Mouse (Mus musculus) brain, adult 2 months (tissue): Measurements from ENCODE around the gene Osbpl6.

Experiments
- DNase-seq: peaks from one replicate; pipeline ENCODE4 v3.0.0; 2011; ENCODE audit warnings: low read depth, low spot score

Osbpl6 gene

DNA sequence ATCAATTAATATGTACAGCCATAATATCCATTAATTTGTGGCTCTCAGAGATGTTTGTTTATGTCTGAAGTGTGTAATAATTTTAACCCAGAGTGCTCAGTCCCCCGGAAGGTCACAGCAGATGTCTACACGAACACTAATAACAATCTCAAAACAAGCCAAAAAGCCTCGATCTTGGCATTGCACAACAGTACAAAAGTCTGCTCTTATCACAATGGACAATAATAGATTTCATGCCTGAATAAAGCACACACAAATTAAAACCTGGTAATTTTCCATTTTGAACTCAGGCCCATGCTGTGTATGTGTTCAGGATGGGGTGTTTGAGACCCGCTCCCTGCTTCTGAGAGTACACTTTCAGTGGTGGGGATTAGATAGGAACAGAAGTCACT is 90.4 kb downstream of the Osbpl6 start:
- no peak for DNase-seq

DNA sequence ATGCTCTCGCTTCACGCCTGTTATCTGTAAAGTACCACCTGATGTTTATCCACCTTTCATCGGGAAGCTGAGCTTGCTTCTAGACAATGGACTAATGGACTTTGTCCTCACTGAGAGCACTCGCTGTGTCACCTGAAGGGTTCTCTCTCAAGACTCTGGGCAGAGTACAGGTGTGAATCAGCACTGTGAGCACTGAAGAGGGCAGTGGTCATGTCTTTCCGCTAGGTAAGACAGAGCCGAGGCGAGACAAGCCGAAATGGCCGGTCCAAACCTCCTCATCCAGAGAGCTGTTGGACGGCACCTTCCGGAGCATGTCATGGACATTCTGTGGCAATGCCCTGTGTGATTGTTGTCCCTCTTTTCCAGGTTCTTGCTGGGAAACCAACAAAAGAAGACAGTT is 92.6 kb downstream of the Osbpl6 start:
- no peak for DNase-seq

DNA sequence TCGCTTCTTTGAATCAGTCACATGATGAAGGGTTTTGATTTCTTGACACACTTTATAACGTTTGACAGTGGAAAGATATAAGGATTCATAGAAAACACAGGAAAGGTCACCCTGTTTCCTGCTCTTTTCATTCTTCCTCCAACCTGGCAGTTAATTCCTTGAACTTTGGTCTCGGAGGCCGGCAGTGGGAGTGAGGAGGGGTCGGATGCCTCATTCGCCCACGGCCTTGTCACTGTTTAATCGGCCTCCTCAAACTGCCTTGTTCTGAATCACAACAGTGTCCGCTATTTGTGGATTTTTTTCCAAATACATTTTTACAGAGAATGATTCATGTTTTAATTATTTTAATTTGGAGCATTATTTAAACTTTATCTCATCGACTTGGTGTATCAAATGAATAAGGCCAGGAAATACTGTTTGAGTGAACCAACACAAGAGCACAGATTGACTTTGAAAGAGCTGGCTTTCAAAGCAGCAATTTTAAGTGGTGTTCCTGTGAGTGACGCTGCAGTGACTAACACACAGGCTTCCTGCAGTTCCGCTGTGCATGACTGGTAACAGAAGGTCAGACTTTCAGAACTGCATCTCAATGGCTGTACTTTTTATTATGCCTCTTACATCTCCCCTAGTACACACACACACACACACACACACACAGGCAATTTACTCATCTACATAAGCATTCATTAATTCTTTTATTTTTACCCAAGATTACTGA is 98.0 kb downstream of the Osbpl6 start:
- peak; percentile 78 for DNase-seq

DNA sequence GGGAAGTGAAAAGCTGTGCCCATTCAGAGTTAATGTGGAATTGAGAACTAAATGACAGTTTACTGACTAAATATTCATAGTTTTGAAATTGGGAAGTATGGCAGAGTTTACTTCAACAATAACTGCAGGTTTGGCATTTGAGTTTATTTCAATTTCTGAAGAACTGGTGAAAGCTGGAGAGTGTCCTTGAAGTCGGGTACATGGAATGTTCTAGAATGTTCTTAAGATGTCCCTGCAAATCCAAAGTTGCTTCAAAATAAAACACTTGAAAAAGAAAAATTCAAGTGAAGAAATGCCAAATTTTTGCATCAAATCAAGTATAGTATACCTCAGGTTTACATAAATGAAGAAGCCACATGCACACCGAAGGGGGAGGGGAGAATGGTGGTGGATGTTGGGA is 98.7 kb downstream of the Osbpl6 start:
- DNase-seq = no peak

DNA sequence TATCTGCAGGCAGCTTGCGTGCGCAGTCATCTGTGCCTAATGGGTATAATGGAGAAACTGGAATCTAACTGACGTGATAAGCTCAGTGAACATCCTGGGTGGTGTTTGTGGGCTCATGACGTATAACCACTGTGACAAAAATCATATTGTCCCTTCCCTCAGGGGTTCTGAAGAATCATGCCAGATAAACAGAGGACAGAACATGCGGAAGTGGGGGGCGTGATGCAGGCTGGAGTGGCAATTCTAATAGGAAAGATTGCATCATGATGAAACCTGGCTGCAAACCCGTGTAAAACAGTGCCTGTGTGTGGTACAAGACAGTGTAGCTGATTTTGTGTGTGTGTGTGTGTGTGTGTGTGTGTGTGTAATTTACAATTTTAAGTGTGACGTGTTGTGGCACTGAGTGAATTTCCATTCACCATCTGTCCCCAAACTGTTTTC is 105.0 kb downstream of the Osbpl6 start:
- peak; percentile 57 for DNase-seq

DNA sequence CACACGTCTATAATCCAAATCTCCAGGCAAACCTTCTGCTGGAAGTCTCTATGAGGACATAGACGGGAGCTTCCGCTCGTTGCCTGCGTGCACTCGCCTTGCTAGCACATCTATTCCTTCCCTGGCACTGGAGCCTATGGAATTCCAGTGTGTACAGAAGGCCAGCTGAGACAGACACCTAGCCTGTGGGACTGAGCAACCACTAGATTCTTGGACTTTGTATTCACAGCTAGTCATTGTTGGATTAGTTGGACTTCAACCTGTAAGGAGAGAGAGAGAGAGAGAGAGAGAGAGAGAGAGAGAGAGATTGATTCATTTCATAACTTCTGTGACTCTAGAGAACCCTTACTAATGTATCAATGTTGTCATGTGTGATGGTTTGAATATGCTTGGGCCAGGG is 105.8 kb downstream of the Osbpl6 start:
- no peak for DNase-seq

DNA sequence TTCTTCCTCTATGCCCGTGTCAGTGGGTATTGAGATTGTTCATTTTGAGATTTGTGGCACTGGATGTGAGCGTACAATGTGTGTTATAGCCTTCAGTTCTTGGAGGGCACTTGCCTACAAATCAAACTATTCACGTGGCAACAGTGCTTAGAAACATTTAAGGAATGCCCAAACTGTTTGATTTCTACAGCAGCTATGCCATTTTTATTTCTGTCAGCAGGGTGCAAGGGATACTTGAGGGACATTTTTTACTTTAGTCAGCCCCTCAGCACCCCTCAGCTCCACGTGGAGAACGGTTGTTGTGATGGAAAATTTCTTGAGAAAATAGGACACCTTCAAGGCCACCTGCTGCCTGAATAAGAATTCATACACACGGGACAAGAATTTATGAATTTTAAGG is 106.6 kb downstream of the Osbpl6 start:
- DNase-seq = no peak

DNA sequence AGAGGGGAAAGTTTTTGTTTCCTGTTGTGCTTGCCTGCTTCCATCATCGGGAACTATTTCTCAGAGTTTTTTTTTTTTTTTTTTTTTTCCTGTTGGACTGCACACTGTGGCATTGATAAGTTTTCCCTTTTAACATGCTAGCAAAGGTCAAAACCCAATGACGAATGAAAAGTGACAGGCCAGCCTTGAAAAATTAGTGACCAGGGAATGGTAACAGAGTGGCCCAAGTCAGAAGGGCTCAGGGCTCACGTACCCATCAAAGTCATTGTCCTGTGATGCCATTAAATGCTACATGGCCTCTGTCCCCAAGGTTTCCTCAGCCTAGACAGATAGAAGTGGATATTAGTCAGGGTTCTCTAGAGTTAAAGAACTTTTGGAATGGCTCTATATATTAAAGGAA is 107.0 kb downstream of the Osbpl6 start:
- no peak for DNase-seq

DNA sequence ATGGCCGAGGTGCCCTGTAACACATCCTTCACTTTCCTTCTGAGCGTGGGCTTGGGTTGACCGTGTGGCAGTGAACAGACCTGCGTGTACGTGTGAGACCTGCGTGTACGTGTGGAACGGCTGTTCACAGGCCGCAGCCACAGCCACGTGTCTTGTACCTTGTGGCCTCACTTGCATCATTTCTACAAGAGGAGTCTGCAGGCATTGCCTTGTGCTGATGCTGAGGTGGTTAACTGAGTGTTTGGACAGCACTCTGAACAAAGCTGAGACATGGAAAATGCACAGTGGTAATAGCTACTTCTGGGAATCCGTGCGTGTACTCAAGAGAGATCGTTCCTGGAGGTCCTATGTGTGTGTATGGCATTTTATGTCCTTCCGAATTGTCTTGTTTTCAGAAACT is 111.2 kb downstream of the Osbpl6 start:
- DNase-seq = no peak

DNA sequence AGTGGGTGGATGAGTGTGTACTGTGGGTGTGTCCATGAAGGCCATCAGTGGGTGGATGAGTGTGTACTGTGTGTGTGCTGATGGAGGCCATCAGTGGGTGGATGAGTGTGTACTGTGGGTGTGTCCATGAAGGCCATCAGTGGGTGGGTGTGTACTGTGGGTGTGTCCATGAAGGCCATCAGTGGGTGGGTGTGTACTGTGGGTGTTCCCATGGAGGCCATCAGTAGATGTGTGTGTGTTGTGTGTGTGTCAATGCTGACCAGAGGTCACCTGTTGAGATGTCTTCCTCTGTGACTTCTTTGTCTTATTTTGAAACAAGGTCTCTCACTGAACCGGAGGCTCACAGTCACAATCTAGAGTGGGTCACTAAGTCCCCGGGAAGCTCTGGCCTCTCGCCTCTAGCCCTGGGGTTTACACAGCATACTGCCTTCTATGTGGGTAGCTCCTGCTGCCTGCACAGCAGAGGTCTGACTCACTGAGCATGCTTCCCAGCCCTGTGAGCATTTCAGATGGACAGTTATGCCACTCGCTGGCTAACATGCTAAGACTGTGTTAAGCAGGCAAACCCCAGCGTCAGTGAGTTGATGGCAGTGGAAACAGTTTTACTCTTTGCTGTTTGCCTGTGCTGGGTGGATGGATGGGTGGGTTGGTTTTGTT is 112.2 kb downstream of the Osbpl6 start:
- peak; percentile 54 for DNase-seq

DNA sequence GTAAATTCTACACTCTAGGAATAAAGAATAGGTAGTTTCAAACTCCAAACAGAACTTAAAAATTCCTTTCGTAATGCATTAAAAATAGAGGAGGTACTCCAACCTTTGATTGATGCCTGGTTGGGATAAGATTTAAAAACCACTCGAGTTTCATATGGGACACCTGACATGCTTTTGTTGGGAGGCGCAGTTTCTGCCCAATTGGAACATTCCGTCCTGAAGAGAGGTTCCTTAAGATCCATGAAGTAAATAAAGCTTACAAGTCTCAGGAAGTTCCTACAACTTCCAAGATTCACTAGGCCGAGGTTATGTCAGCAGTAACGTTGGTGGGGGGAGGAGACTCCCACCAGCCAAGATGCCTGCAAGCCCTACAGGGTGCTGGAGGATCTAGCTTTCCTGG is 115.3 kb downstream of the Osbpl6 start:
- DNase-seq = no peak

DNA sequence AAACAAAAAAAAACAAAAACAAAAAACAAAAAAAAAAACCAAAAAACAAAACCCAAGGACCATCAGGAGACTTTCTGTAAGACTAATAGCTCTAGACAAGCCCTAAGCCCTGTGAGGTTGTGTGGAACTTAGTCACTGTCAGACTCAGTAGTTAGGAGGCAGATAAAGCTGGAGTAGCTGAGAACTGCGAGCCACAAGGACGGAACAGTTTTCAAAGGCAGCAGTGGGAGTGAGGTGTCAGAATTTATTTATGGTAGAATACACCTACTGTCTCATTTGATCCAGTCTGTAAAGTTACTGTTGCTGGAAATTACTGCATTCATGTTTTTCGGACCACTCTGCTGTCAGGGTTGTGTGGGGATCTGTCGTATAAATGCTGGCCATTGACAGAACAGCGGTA is 118.1 kb downstream of the Osbpl6 start:
- DNase-seq = peak; percentile 63

DNA sequence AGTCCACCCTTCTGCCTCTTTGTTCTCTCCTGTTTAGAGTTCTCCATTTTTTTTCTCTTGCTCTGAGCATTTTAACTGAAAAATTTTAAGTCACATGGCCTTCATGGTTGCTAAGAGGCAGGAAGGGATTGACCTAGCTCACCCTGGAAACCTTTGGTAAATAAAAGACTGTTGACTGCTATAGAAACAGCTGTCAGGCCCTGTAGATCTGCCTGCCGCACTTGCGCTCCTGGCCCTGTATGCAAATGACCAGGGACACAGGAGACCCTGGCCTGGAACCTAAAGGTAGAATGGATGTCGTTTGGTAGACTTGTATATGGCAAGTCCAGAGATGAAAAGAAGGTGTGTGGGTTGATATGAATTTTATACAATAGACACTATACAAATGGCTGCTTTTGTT is 119.3 kb downstream of the Osbpl6 start:
- no peak for DNase-seq

DNA sequence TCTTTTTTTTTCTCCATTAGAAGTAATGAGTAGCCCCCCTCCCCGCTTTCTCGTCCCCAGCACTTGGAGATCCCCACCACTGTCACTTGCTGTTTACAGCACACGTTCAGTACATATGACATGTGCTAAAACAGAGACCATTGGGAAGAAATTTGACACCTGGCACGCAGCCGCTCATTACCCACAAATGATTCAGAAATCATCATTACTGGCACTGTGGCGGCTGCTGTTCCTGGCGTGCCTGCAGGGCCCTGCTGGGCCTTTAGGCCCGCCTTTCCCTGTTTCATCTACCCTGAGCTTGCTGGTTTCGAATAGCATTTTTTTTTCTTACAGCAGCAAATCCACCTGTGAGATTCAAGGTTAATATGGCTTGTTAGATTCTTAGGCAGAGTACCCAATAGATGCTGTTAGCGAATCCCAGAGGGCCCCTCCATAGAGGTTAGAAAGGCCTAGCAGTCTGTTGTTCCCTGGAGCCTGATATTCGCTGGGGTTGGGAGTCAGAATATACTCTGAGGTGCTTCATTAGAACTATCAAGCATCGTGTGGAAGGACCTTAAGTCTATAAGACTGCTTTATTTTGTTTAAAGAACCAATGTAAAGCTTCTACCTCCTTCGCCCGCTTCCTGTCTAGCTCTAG is 126.3 kb downstream of the Osbpl6 start:
- DNase-seq = peak; percentile 59

DNA sequence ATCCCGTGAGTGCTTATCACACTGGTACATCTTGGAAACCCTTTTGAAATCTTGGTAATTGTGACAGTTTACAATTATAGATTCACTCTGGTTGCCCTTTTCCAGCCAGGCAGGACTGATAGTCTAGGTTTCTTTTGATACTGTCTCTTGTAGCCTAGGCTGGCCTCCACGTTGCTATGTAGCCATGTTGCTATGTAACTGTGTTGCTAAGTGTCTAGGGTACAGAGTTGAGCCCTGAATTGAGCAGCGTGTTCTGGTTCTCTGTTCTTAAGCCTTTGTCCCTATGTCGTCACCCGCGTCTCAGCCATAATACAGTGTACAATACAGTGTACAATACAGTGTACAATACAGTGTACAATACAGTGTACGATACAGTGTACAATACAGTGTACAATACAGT is 128.6 kb downstream of the Osbpl6 start:
- DNase-seq = peak; percentile 25

DNA sequence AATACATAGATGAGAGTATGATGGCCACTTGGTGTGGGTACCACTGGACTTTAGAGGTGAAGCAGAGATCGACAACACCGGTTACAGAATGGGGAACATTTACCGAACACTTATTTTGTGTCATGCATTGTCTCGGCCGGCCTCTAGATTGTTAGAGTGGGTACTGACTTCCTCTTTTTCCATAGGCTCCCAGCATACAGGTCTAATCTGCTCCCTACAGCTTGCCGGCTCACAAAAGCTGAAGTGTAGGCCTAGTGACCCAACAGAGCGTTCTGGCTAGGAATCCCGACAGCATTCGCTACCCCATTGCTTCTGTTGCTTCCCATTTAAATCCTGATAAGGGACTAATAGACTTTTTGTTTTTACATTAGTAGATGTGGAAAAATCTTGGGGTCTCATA is 135.6 kb downstream of the Osbpl6 start:
- no peak for DNase-seq

DNA sequence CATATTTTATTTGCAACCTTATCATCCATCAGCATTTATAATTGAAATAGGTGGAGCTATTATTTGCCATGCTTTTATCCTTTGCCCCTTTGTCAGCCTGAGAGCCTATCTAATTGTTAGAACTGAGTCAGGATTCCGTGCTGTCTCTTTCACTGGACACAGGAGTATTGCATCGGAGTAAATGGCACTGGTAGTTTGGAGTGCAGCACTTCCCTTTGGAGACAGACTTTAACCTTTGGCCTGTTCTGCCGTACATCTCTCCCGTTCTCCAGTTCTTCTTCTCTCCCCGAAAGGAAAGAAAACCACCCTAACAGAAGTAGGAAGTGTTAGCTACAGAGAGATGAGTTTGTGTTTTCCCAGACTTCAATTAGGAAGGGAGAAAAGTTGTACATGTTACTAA is 136.6 kb downstream of the Osbpl6 start:
- DNase-seq = no peak

DNA sequence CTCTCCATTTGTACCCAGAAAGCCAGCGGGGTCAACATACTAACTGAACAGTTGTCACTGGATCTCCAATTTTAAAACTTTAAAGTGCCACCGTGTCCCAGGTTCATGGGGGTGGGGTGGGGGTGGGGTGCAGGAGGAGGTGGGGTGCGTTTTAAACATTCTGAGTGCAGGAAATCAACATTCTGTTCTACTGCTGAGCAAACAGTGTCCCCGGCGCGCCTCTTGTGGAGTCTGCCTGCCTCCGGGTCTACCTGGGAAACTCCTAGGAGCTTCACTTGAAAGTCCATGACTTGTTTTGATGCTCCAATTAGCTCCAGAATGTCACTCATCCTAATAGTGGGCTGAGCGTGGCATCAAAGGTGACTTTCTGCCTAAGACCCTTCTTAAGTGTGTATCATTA is 139.2 kb downstream of the Osbpl6 start:
- no peak for DNase-seq

DNA sequence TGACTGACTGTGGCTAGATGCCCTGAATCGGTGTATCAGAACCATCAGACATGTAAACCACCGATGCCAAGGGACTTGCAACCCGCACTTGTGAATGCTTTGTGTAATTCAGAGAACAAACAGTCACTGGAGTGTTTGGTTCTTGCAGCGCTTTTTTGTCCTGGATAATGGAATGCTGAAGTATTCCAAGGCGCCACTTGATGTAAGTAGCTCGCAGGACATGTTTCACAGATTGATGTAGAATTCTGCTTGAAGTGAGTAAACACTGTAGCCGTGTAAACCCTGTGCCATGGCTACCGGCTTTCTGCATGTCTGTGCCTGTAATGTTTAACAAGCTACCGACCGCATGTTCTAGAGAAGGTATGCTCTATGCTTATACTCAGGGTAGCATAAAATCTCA is 141.9 kb downstream of the Osbpl6 start:
- DNase-seq = no peak

DNA sequence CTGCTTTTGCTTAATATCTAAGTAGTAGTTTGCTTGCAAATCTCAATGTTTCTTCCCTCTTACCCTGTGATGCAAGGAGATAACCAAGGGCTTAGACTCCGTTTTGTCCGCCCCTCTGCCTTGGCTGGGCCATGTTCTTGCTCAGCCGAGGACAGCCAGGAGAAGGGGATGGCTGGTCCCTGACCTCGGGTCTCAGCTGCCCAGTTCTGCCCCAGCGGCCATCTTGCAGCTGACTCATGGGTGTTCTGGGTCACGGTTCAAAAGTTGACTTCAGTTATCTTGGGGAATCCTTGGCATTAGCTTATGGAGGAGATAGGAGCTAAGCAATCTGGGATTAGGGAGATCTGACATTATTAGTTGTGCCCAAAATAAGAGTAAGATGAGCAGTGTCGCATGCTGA is 142.5 kb downstream of the Osbpl6 start:
- DNase-seq = no peak

DNA sequence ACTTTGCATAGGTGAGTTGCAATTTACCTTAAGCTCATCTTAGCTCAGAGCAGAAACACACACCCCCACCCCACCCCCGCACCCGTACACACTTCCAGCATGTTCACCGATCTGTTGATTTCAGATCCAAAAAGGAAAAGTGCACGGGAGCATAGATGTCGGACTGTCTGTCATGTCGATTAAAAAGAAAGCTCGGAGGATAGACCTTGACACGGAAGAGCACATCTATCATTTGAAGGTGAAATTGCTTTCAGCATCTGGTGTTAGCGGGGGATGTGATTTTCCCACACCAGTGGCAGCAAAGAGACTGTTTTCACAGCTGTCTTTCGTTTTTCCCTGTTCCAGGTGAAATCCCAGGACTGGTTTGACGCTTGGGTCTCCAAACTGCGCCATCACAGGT is 143.0 kb downstream of the Osbpl6 start:
- no peak for DNase-seq

DNA sequence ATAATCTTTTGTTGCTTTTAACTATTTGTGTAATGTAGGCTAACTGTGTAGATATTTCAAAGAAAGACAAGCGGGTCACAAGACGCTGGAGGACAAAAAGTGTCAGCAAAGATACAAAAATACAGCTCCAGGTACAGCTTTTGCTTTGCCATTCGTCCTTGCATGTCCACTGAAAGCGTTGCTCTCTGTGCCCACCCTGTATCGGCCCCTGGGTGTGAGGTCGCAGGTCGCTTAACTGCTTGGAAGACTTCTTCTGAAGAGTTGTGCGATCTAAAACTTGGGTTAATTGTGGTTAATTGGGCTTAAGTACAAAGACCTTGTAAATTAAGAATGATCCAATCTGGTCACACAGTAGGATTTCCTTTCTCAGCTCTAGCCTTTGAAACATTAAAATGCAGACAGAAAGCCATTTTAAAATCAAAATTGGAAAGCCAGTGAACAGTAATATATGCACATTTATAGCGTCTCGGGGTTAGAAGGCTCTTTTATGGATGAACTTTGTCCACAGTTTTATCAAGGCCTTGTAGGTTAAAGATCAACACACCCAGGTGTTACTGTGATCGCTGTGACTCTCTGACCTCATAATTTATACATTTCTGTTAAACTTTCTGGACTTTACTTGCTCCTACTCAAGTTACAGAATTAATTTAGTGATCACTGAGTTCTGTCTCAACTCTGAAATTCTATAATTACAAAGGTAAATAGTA is 149.7 kb downstream of the Osbpl6 start:
- no peak for DNase-seq

DNA sequence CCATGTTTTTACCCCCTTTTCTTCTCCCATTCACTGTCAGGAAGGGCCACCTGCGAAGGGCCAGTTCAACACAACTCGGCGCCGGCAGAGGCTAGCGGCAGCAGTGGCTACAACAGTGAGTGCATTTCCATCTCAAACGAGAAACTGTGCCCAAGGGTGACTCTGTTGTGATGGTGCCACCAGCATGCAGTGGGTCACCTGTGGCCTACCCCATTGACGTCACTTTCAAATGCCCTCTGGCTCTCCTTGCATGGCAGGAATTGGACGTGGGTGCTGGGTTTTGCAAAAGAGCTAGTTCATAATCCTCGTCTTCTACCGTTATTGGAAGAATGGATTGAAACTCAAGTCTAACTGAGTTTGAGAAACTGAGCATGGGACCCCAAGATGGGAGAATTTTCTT is 153.8 kb downstream of the Osbpl6 start:
- no peak for DNase-seq
